Mouse (Mus musculus) megakaryocyte, embryonic 14.5 days (primary cell): ENCODE measurements around the gene Trmt1. TPM values are rescaled to one million over a fixed set of nuclear protein-coding genes. Genes with fewer than 3 reads are reported as not detected.
A peak's percentile ranks its signal among the peaks of the same experiment; 100 is the strongest.

ENCODE experiments used
- H3K27me3 ChIP-seq: replicated peaks from 2 replicates; pipeline ENCODE3; 2012; ENCODE audit warnings: inconsistent platforms
- H3K36me3 ChIP-seq: replicated peaks from 2 replicates; pipeline ENCODE3; 2012; ENCODE audit warnings: low read length, inconsistent platforms, mixed read lengths
- H3K4me1 ChIP-seq: 2 replicates; pipeline ENCODE4 v1.6.1; 2012; ENCODE audit warnings: inconsistent platforms
- H3K4me3 ChIP-seq: replicated peaks from 2 replicates; pipeline ENCODE3; 2012; ENCODE audit warnings: moderate library complexity, mild to moderate bottlenecking, inconsistent platforms
- H3K9me3 ChIP-seq: 2 replicates; pipeline ENCODE4 v1.6.1; 2012; ENCODE audit warnings: inconsistent platforms
- FLI1 ChIP-seq: IDR thresholded peaks from 2 replicates; pipeline ENCODE4 v1.6.1; 2012; ENCODE audit warnings: low read length, inconsistent platforms, mixed read lengths
- GATA1 ChIP-seq: IDR thresholded peaks from 3 replicates; pipeline ENCODE4 v1.6.1; 2012; ENCODE audit warnings: mixed read lengths, low read length, inconsistent platforms, borderline replicate concordance
- polyA plus RNA-seq: library from polyadenylated mRNA; stranded (reverse); fragments of >175 nt; gene quantifications from 2 replicates; pipeline ENCODE4 v1.2.3, GENCODE M21; 2012; ENCODE audit warnings: low replicate concordance; ENCODE audit not compliant: insufficient read depth

The Trmt1 gene
- polyA plus RNA-seq, 1 experiment, result 120 TPM

- TF ChIP-seq GATA1, result no peak
- H3K4me3 ChIP-seq, result peak overlapping the region; percentile 94
- no peaks in the 10 kb centered on the region for H3K9me3 ChIP-seq
- no peaks in the 10 kb centered on the region for H3K27me3 ChIP-seq
- H3K36me3 ChIP-seq, result peaks cover 49% of the 10 kb centered on the region
- H3K4me1 ChIP-seq, result peaks cover 70% of the 10 kb centered on the region
These were observed 3.2 kb downstream of the Trmt1 start for GRCm38 (mm10) chr8:84689091-84689915.

- peaks cover 67% of the 10 kb centered on the region for H3K4me1 ChIP-seq
These were observed 7.2 kb downstream of the Trmt1 start for GRCm38 (mm10) chr8:84693332-84693731.

GRCm38 (mm10) chr8:84695140-84695539 is 9.0 kb downstream of the Trmt1 start:
- peaks cover 71% of the 10 kb centered on the region for H3K4me1 ChIP-seq
- no peaks in the 10 kb centered on the region for H3K9me3 ChIP-seq
- TF ChIP-seq GATA1 (no peak), FLI1 (no peak)
- no peaks in the 10 kb centered on the region for H3K27me3 ChIP-seq
- H3K4me3 ChIP-seq, result no peak overlapping the region
- H3K36me3 ChIP-seq, result peaks cover 93% of the 10 kb centered on the region

More at GRCm38 (mm10) chr8:84693332-84693731, 7.2 kb downstream of the Trmt1 start:
- H3K4me3 ChIP-seq, result no peak overlapping the region
- peaks cover 79% of the 10 kb centered on the region for H3K36me3 ChIP-seq
- H3K9me3 ChIP-seq, result no peaks in the 10 kb centered on the region
- TF ChIP-seq GATA1 (no peak), FLI1 (no peak)
- no peaks in the 10 kb centered on the region for H3K27me3 ChIP-seq

- Histone ChIP-seq H3K4me1 (peaks cover 67% of the 10 kb centered on the region), H3K9me3 (no peaks in the 10 kb centered on the region), H3K36me3 (peaks cover 80% of the 10 kb centered on the region), H3K4me3 (no peak overlapping the region), H3K27me3 (no peaks in the 10 kb centered on the region)
- TF ChIP-seq GATA1, result no peak
- TF ChIP-seq FLI1, result no peak
These were observed 11.3 kb downstream of the Trmt1 start for GRCm38 (mm10) chr8:84697166-84698130.

- TF ChIP-seq FLI1 (no peak), GATA1 (no peak)
- Histone ChIP-seq H3K27me3 (no peaks in the 10 kb centered on the region), H3K9me3 (no peaks in the 10 kb centered on the region), H3K4me1 (peaks cover 67% of the 10 kb centered on the region), H3K4me3 (peak overlapping the region; percentile 28), H3K36me3 (peaks cover 80% of the 10 kb centered on the region)
These were observed 12.2 kb downstream of the Trmt1 start for GRCm38 (mm10) chr8:84698288-84698687.

GRCm38 (mm10) chr8:84698929-84699401 is 12.9 kb downstream of the Trmt1 start:
- Histone ChIP-seq H3K27me3 (no peaks in the 10 kb centered on the region), H3K4me3 (peak overlapping the region; percentile 84), H3K4me1 (peaks cover 68% of the 10 kb centered on the region), H3K36me3 (peaks cover 80% of the 10 kb centered on the region), H3K9me3 (no peaks in the 10 kb centered on the region)
- TF ChIP-seq FLI1, result no peak
- TF ChIP-seq GATA1, result no peak

GRCm38 (mm10) chr8:84699861-84700322 is 13.8 kb downstream of the Trmt1 start:
- Histone ChIP-seq H3K27me3 (no peaks in the 10 kb centered on the region), H3K4me3 (peak overlapping the region; percentile 84), H3K36me3 (peaks cover 80% of the 10 kb centered on the region), H3K9me3 (no peaks in the 10 kb centered on the region), H3K4me1 (peaks cover 73% of the 10 kb centered on the region)
- no peak for TF ChIP-seq GATA1
- peak; percentile 100 for TF ChIP-seq FLI1

- Histone ChIP-seq H3K4me1 (peaks cover 76% of the 10 kb centered on the region), H3K36me3 (peaks cover 79% of the 10 kb centered on the region), H3K4me3 (peak overlapping the region; percentile 84), H3K9me3 (no peaks in the 10 kb centered on the region), H3K27me3 (no peaks in the 10 kb centered on the region)
- TF ChIP-seq GATA1, result no peak
- no peak for TF ChIP-seq FLI1
These were observed 14.4 kb downstream of the Trmt1 start for GRCm38 (mm10) chr8:84700526-84700925.
